Mouse (Mus musculus): Measurements from ENCODE around the gene Igdcc3.

DNA sequence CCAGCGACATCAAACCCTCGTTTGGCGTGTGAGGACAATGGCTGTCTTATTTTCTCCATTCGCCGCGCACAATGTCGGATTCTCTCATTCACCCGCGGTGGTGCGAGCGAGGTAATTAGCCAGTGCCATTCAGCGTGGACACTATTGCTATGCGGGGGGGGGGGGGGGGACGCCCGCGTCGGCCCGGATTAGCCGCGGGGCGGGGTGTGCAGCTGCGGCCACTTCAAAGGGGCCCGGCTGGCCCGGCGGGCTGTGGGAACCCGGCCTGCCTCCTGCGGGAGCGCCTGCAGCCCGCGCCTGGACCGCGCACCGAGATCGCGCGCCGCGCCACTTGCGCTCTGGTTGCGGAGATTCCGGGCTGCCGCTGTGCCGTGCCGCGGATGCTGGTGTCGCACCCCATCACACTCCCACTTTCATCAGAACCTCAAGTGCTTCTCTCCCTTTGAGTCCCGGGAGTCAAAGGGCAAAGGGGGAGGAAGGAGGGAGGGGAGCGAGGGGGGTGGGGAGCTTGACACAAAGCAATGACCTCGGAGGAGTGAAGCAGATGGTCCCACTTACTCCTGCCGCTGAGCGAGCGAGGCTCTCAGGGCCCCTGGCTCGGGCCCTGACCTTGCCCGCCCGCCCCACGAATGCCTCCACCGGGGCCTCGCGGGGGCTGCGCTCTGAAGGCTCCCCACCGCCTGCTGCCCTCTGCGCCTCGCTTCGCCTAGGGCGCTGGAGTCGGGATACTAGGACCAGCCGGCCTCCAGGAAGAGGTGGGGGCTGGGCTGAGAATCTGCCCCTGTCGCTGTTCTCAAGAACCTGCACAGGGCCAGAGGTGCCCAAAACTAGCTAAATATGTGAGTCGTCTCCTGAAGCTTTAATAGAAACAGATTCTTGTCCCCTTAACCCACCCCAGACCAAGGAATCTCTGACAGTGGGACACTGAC, 22.0 kb downstream of the Igdcc3 start:
- no peak for TF ChIP-seq GATA1 (IDR thresholded peaks at IDR 0.05; ENCODE audit: borderline replicate concordance, low read length)
- TF ChIP-seq FLI1 (IDR thresholded peaks at IDR 0.05; ENCODE audit: low read length): no peak

Data from megakaryocyte, embryonic 14.5 days (primary cell).